Mouse (Mus musculus) midbrain, postnatal 0 days (tissue): ENCODE results near the gene Rftn1. TPM values are rescaled to one million over a fixed set of nuclear protein-coding genes. Genes with fewer than 3 reads are reported as not detected.

Experiments
- ATAC-seq: fragments of 200-750 bp; cut with Nextera tagmentation; 2 replicates; pipeline ENCODE4 v1.8.0; 2017; ENCODE audit warnings: moderate number of reproducible peaks, mild to moderate bottlenecking, moderate TSS enrichment, moderate library complexity; ENCODE audit not compliant: low FRiP score
- DNase-seq: peaks from one replicate; pipeline ENCODE4 v3.0.0-alpha.2; 2015; ENCODE audit warnings: low spot score
- H3K27ac ChIP-seq: fragments of 300-500 bp; sonication (generic); 2 replicates; pipeline ENCODE4 v1.5.1; 2014; ENCODE audit warnings: low read depth, mild to moderate bottlenecking, low read length, mixed read lengths
- H3K27me3 ChIP-seq: fragments of 300-500 bp; sonication (generic); 2 replicates; pipeline ENCODE4 v1.6.1; 2014; ENCODE audit warnings: low read length, control low read depth, mixed read lengths; ENCODE audit not compliant: insufficient read depth
- H3K36me3 ChIP-seq: fragments of 300-500 bp; sonication (generic); 2 replicates; pipeline ENCODE4 v1.6.1; 2014; ENCODE audit warnings: low read length, control low read depth, mixed read lengths; ENCODE audit not compliant: insufficient read depth
- H3K4me1 ChIP-seq: fragments of 300-500 bp; sonication (generic); 2 replicates; pipeline ENCODE4 v1.6.1; 2014; ENCODE audit warnings: mild to moderate bottlenecking, control low read depth, antibody characterized with exemption, low read length, mixed read lengths; ENCODE audit not compliant: insufficient read depth
- H3K4me2 ChIP-seq: fragments of 300-500 bp; sonication (generic); 2 replicates; pipeline ENCODE4 v1.6.1; 2014; ENCODE audit warnings: low read depth, mild to moderate bottlenecking, low read length, mixed read lengths; ENCODE audit not compliant: poor library complexity, severe bottlenecking
- H3K4me3 ChIP-seq: fragments of 300-500 bp; sonication (generic); 2 replicates; pipeline ENCODE4 v1.5.1; 2014; ENCODE audit warnings: low read depth, mild to moderate bottlenecking, low read length, moderate library complexity
- H3K9ac ChIP-seq: fragments of 300-500 bp; sonication (generic); replicated peaks from 2 replicates; pipeline ENCODE4 v1.6.1; 2014; ENCODE audit warnings: mild to moderate bottlenecking, low read length, moderate library complexity, mixed read lengths; ENCODE audit not compliant: poor library complexity, severe bottlenecking
- H3K9me3 ChIP-seq: fragments of 300-500 bp; sonication (generic); 2 replicates; pipeline ENCODE4 v1.6.1; 2016; ENCODE audit warnings: low read length, control low read depth
- CTCF ChIP-seq: IDR thresholded peaks from 2 replicates; pipeline ENCODE4 v1.5.1; 2016; ENCODE audit warnings: antibody characterized with exemption, mild to moderate bottlenecking
- WGBS: fragments of 180-500 bp; shearing (Covaris S2); extraction: QIAGEN DNeasy Blood & Tissue Kit; methylation state at CpG from one replicate; pipeline ENCODE4 v1.1.7; 2014; 5-methylcytosine and 5-hydroxymethylcytosine counted together
- polyA plus RNA-seq: library from polyadenylated mRNA; unstranded; fragments of >200 nt; fragmentation: Nextera tagmentation; extraction: Ambion mirVana; gene quantifications from 2 replicates; pipeline ENCODE4 v1.2.1, GENCODE M21; 2015
- total RNA-seq: library from RNA; depleted of rRNA; stranded (reverse); fragments of >200 nt; gene quantifications from 2 replicates; pipeline ENCODE4 v1.2.3, GENCODE M21; 2014

Rftn1 gene
- total and polyA plus RNA-seq, 2 experiments from 2014 or later: 28.2 to 46.4 TPM

GRCm38 (mm10) chr17:50130421-50130820 lies 60.1 kb downstream of the Rftn1 start:
- Histone ChIP-seq H3K27ac (no peak overlapping the region), H3K4me1 (no peaks in the 10 kb centered on the region), H3K27me3 (no peaks in the 10 kb centered on the region), H3K9me3 (no peaks in the 10 kb centered on the region), H3K9ac (no peak overlapping the region), H3K4me2 (no peak overlapping the region), H3K4me3 (no peak overlapping the region), H3K36me3 (no peaks in the 10 kb centered on the region)
- no peak for DNase-seq
- 87% methylated on average over 4 of the region's 4 CpGs for WGBS
- TF ChIP-seq CTCF: no peak
- no peak for ATAC-seq

GRCm38 (mm10) chr17:50128392-50128791 lies 62.1 kb downstream of the Rftn1 start:
- H3K4me1 ChIP-seq: no peaks in the 10 kb centered on the region
- no peak for TF ChIP-seq CTCF
- ATAC-seq: no peak

GRCm38 (mm10) chr17:50127045-50127813 lies 63.2 kb downstream of the Rftn1 start:
- H3K27me3 ChIP-seq: no peaks in the 10 kb centered on the region
- peak; percentile 23 for DNase-seq

More at GRCm38 (mm10) chr17:50128392-50128791, 62.1 kb downstream of the Rftn1 start:
- DNase-seq: no peak
- no peaks in the 10 kb centered on the region for H3K9me3 ChIP-seq
- 57% methylated on average over 3 of the region's 3 CpGs for WGBS
- no peaks in the 10 kb centered on the region for H3K36me3 ChIP-seq
- H3K4me3 ChIP-seq: no peak overlapping the region
- no peaks in the 10 kb centered on the region for H3K27me3 ChIP-seq
- no peak overlapping the region for H3K9ac ChIP-seq
- no peak overlapping the region for H3K27ac ChIP-seq
- no peak overlapping the region for H3K4me2 ChIP-seq

GRCm38 (mm10) chr17:50126545-50126944 lies 63.9 kb downstream of the Rftn1 start:
- no peak overlapping the region for H3K9ac ChIP-seq
- no peaks in the 10 kb centered on the region for H3K27me3 ChIP-seq
- H3K4me2 ChIP-seq: no peak overlapping the region
- H3K36me3 ChIP-seq: no peaks in the 10 kb centered on the region
- no peaks in the 10 kb centered on the region for H3K9me3 ChIP-seq
- H3K4me3 ChIP-seq: no peak overlapping the region
- no peaks in the 10 kb centered on the region for H3K4me1 ChIP-seq
- DNase-seq: no peak
- no peak for ATAC-seq
- WGBS: 29% methylated on average over 2 of the region's 2 CpGs
- no peak for TF ChIP-seq CTCF
- no peak overlapping the region for H3K27ac ChIP-seq

More at GRCm38 (mm10) chr17:50127045-50127813, 63.2 kb downstream of the Rftn1 start:
- no peak for ATAC-seq
- no peak for TF ChIP-seq CTCF
- H3K4me3 ChIP-seq: no peak overlapping the region
- no peak overlapping the region for H3K9ac ChIP-seq
- 63% methylated on average over 9 of the region's 9 CpGs for WGBS
- H3K36me3 ChIP-seq: no peaks in the 10 kb centered on the region
- H3K9me3 ChIP-seq: no peaks in the 10 kb centered on the region
- no peak overlapping the region for H3K4me2 ChIP-seq
- H3K4me1 ChIP-seq: no peaks in the 10 kb centered on the region
- no peak overlapping the region for H3K27ac ChIP-seq

- 78% methylated on average over 5 of the region's 5 CpGs for WGBS
- DNase-seq (no peak), ATAC-seq (no peak)
- Histone ChIP-seq H3K27ac (no peak overlapping the region), H3K4me3 (no peak overlapping the region), H3K9ac (no peak overlapping the region), H3K9me3 (no peaks in the 10 kb centered on the region), H3K27me3 (no peaks in the 10 kb centered on the region), H3K36me3 (no peaks in the 10 kb centered on the region), H3K4me1 (no peaks in the 10 kb centered on the region), H3K4me2 (no peak overlapping the region)
- TF ChIP-seq CTCF: no peak
Measured at GRCm38 (mm10) chr17:50125900-50126299, 64.6 kb downstream of the Rftn1 start.

DNA sequence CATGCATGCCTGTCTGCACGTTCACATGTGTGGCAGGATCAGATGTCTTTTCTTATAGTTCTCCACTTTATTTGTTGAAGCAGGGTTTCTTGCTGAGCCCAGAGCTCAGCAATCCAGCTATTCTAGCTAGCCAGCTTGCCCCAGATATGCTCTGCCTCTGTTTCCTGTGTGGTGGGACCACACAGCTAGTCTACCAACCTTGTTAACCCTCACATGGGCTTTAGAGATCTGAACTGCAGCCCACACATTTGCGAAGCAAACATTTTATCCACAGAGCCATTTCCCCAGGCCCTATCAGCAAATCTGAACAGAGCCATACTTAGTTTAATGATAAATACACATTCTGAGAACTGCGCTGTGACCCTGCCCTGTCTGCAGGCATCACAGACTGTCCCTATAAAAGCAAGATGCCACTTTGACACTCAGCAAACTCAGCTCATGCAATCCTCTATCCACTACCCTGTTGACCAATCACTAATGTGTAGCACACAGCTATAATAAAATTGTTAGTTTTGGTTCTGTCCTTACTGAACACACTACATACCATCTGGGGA lies 65.2 kb downstream of the Rftn1 start:
- H3K4me3 ChIP-seq: no peak overlapping the region
- no peak overlapping the region for H3K4me2 ChIP-seq
- H3K36me3 ChIP-seq: no peaks in the 10 kb centered on the region
- no peaks in the 10 kb centered on the region for H3K27me3 ChIP-seq
- TF ChIP-seq CTCF: no peak
- ATAC-seq (no peak), DNase-seq (no peak)
- no peak overlapping the region for H3K9ac ChIP-seq
- H3K4me1 ChIP-seq: no peaks in the 10 kb centered on the region
- no peaks in the 10 kb centered on the region for H3K9me3 ChIP-seq
- H3K27ac ChIP-seq: no peak overlapping the region
- 87% methylated on average over 3 of the region's 3 CpGs for WGBS
